Mouse (Mus musculus) v-Abl transformed pro-B cells (cell line): ENCODE results near the gene Me1.

Experiments used
- in situ Hi-C, 2 experiments: fragments of 400-800 bp; cut with MboI; formaldehyde crosslinking; loops; one replicate each; pipeline ENCODE4 v1.15.1; 2025; ENCODE audit not compliant: unreplicated experiment in 2 of 2

Me1 gene

GRCm38 (mm10) chr9:86569314-86569910 lies 126.3 kb downstream of the Me1 start:
- in situ Hi-C loops: loop anchor here in 1 of 2 experiments (10.0 kb wide), 1 partner anchor 825 kb away; the partner anchor contains the start of gene Ibtk

- in situ Hi-C loops: loop anchor here in 1 of 2 experiments (10.0 kb wide), 1 partner anchor 816 kb away; the partner anchor contains the start of gene Ibtk
Observed at GRCm38 (mm10) chr9:86560543-86560942, 135.2 kb downstream of the Me1 start.

- in situ Hi-C loops: no loop called here
Observed at GRCm38 (mm10) chr9:86554641-86555040, 141.1 kb downstream of the Me1 start.

GRCm38 (mm10) chr9:86553886-86554285 lies 141.9 kb downstream of the Me1 start:
- in situ Hi-C loops: no loop called here

DNA sequence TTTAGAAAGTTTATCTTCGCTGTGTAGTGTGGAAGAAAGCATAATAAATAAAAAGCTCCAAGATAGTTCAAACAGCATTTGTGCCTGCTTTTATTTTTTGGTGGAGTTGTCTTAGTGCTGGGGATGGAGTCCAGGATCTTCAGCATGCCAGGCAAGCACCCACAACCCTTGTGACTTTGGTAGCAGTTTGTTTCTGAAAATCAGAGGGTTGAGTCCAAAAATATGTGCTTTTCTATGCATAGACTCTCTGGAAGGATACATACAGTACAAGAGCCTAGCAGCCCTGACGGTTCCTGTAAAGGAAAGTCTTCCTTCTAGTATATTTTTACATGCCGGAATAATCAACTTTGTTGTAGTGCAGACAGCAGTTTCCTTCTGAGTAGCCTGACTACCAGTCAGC lies 145.0 kb downstream of the Me1 start:
- in situ Hi-C loops: no loop called here

GRCm38 (mm10) chr9:86549637-86550162 lies 146.1 kb downstream of the Me1 start:
- in situ Hi-C loops: no loop called here

DNA sequence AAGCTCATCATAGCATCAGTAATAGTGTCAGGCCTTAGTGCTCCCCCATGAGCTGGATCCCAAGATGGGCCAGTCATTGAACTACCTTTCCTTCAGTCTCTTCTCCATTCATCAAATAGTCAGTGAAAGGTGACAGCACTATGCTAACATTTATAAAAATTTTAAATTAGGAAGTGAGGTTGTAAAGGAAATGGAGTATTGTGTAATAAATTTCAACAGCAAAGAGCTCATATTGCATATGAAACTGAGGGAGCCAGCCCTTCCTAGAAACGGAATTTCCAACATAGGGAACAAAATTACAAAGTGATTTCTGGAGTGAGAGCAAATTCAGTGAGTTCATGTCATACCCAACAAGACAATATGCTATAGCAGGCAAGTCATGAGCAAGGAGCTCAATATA lies 151.2 kb downstream of the Me1 start:
- in situ Hi-C loops: no loop called here

- in situ Hi-C loops: no loop called here
Observed at GRCm38 (mm10) chr9:86543451-86543850, 152.3 kb downstream of the Me1 start.

DNA sequence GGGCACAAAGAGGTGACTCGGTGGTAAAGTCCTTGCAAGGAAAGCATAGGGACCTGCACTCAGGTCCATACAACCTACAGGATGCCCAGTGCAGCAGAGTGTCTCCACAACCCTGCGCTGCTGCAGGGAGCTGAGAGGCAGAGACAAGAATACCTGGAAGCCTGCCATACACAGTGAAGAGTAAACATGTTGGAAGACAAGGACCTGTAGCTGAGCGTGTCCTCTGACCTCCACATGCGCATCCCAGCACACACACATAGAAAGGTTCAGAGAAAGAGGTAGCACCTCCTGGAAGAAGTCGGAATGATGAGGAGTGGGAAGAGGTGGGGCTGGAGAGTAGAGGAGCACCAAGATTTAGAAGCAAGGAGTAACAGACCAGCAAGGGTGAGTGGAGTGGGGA lies 161.7 kb downstream of the Me1 start:
- in situ Hi-C loops: no loop called here
